Mouse (Mus musculus): ENCODE measurements at regions not wholly inside any gene's neighbourhood (a gene's known extent, or its start where the extent isn't known, plus 50 kb on each side); places are given as distances from the start of the nearest gene placed in this dataset.
"Not testable (repeated sequence)": the region's sequence is repeated elsewhere in the genome, so short reads cannot be mapped to it uniquely, and the experiment has no call there.

DNA sequence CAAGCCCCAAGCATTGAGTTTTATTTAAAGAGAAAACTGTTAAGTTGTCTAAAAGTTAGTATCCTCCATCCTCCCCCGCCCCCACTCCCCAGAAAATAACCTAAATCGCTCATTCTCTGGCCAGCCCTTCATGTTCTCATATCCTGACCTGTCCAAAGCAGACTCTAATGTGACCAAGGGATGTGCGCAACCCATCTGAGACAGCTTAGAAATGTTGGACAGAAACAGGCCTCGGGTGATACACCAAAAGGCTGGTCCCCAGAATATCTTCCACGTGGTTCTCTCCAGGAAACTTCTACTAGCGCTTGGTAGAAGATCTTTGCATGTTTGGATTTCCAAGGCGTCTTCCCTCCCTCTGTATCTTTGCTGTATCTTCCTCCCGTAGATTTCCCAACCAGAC is 482.8 kb downstream of the Tns1 start:
- Histone ChIP-seq H3K27ac (ENCODE audit: low read depth, low read length) (no peak overlapping the region), H3K9ac (ENCODE audit: low read depth, low read length) (no peak overlapping the region), H3K36me3 (ENCODE audit: control insufficient read depth, insufficient read depth, low read length) (no peaks in the 10 kb centered on the region), H3K4me3 (ENCODE audit: low read depth, low read length) (no peak overlapping the region), H3K9me3 (ENCODE audit: control insufficient read depth, low read length) (no peaks in the 10 kb centered on the region), H3K4me2 (no peak overlapping the region), H3K4me1 (replicated peaks; ENCODE audit: control insufficient read depth, insufficient read depth, low read length) (no peaks in the 10 kb centered on the region), H3K27me3 (replicated peaks; ENCODE audit: control insufficient read depth, insufficient read depth, low read length) (no peaks in the 10 kb centered on the region)
- 79% methylated on average over 8 of the region's 8 CpGs for WGBS
- ATAC-seq (replicated peaks; ENCODE audit: low FRiP score) (no peak), DNase-seq (ENCODE audit: low spot score) (no peak)

DNA sequence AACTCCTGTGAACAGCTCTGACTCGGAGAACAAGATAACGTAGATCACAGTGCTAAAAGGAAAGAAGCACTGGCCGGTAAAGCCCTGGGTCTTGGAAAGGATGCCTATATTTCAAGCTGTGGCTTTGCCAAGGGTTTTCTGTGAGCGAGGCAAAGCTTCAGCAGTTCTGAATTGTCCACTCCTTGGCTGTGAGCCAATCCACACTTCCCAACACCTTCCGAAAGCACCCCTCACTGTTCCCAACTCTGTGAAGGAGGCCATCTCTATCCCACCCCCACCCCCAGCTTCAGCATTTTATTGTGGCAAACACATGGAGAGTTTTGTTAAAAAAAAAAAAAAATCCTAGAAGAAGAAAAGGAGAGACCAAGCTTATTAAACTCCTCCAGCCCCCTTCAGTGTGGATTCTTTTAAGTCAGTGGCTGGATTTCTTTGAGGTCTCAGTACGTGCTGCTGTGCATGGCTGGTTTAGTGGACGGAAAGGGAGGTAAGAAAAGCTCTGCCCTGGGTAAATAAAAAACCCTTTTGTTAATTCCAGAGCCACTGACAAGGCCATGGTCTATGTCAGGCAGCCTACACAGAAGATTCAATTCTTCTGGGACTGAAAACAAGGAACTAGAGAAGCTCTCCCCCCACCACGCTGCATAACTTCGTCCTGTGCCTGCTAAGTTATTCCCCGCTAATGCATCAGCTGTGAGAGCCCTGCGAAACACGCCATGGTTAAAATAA is 483.4 kb downstream of the Tns1 start:
- Histone ChIP-seq H3K4me3 (ENCODE audit: low read depth, low read length) (no peak overlapping the region), H3K4me1 (replicated peaks; ENCODE audit: control insufficient read depth, insufficient read depth, low read length) (no peaks in the 10 kb centered on the region), H3K36me3 (ENCODE audit: control insufficient read depth, insufficient read depth, low read length) (no peaks in the 10 kb centered on the region), H3K9ac (ENCODE audit: low read depth, low read length) (no peak overlapping the region), H3K4me2 (no peak overlapping the region), H3K27me3 (replicated peaks; ENCODE audit: control insufficient read depth, insufficient read depth, low read length) (no peaks in the 10 kb centered on the region), H3K9me3 (ENCODE audit: control insufficient read depth, low read length) (no peaks in the 10 kb centered on the region), H3K27ac (ENCODE audit: low read depth, low read length) (no peak overlapping the region)
- 68% methylated on average over 12 of the region's 12 CpGs for WGBS
- no peak for ATAC-seq (replicated peaks; ENCODE audit: low FRiP score)
- DNase-seq (ENCODE audit: low spot score) = no peak

GRCm38 (mm10) chr1:73635709-73636108 is 488.5 kb downstream of the Tns1 start:
- no peak overlapping the region for H3K4me3 ChIP-seq (ENCODE audit: low read depth, low read length)
- H3K27ac ChIP-seq (ENCODE audit: low read depth, low read length) = no peak overlapping the region
- no peaks in the 10 kb centered on the region for H3K36me3 ChIP-seq (ENCODE audit: control insufficient read depth, insufficient read depth, low read length)
- DNase-seq (ENCODE audit: low spot score) = no peak
- H3K9ac ChIP-seq (ENCODE audit: low read depth, low read length) = no peak overlapping the region
- no peaks in the 10 kb centered on the region for H3K27me3 ChIP-seq (replicated peaks; ENCODE audit: control insufficient read depth, insufficient read depth, low read length)
- no peaks in the 10 kb centered on the region for H3K9me3 ChIP-seq (ENCODE audit: control insufficient read depth, low read length)
- no peak for ATAC-seq (replicated peaks; ENCODE audit: low FRiP score)
- no peaks in the 10 kb centered on the region for H3K4me1 ChIP-seq (replicated peaks; ENCODE audit: control insufficient read depth, insufficient read depth, low read length)
- WGBS = 36% methylated on average over 2 of the region's 2 CpGs
- H3K4me2 ChIP-seq = no peak overlapping the region

GRCm38 (mm10) chr1:73634871-73635270 is 489.4 kb downstream of the Tns1 start:
- no peaks in the 10 kb centered on the region for H3K36me3 ChIP-seq (ENCODE audit: control insufficient read depth, insufficient read depth, low read length)

DNA sequence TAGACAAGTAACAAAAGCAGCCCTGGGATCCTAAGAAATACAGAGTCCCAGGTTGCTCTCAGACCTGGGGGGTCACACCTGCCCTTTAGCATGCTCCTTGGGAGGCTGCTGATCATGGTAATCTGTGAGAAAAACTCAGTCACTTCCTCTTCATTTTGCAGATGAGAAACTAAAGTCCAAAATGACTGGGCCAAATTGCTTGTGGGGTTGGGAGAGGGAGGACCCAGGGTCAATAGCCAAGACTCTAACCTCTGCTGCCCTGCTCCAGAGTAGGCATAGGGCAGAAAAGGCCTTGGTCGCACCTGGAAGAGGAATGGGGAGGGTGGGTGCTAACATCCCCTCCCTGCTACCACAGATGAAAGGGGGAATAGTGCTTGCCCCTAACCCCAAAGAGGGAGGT is 491.2 kb downstream of the Tns1 start:
- Histone ChIP-seq H3K4me2 (no peak overlapping the region), H3K27me3 (replicated peaks; ENCODE audit: control insufficient read depth, insufficient read depth, low read length) (no peaks in the 10 kb centered on the region), H3K27ac (ENCODE audit: low read depth, low read length) (no peak overlapping the region), H3K4me3 (ENCODE audit: low read depth, low read length) (no peak overlapping the region), H3K9ac (ENCODE audit: low read depth, low read length) (no peak overlapping the region), H3K36me3 (ENCODE audit: control insufficient read depth, insufficient read depth, low read length) (no peaks in the 10 kb centered on the region), H3K4me1 (replicated peaks; ENCODE audit: control insufficient read depth, insufficient read depth, low read length) (no peaks in the 10 kb centered on the region), H3K9me3 (ENCODE audit: control insufficient read depth, low read length) (no peaks in the 10 kb centered on the region)
- 53% methylated on average over 1 of the region's 1 CpGs for WGBS
- ATAC-seq (replicated peaks; ENCODE audit: low FRiP score) (no peak), DNase-seq (ENCODE audit: low spot score) (no peak)

More at GRCm38 (mm10) chr1:73634871-73635270, 489.4 kb downstream of the Tns1 start:
- Histone ChIP-seq H3K4me1 (replicated peaks; ENCODE audit: control insufficient read depth, insufficient read depth, low read length) (no peaks in the 10 kb centered on the region), H3K27me3 (replicated peaks; ENCODE audit: control insufficient read depth, insufficient read depth, low read length) (no peaks in the 10 kb centered on the region), H3K4me2 (no peak overlapping the region), H3K9ac (ENCODE audit: low read depth, low read length) (no peak overlapping the region), H3K4me3 (ENCODE audit: low read depth, low read length) (no peak overlapping the region), H3K27ac (ENCODE audit: low read depth, low read length) (no peak overlapping the region), H3K9me3 (ENCODE audit: control insufficient read depth, low read length) (no peaks in the 10 kb centered on the region)
- no peak for ATAC-seq (replicated peaks; ENCODE audit: low FRiP score)
- DNase-seq (ENCODE audit: low spot score) = no peak
- whole genome bisulfite sequencing = 80% methylated on average over 4 of the region's 4 CpGs

DNA sequence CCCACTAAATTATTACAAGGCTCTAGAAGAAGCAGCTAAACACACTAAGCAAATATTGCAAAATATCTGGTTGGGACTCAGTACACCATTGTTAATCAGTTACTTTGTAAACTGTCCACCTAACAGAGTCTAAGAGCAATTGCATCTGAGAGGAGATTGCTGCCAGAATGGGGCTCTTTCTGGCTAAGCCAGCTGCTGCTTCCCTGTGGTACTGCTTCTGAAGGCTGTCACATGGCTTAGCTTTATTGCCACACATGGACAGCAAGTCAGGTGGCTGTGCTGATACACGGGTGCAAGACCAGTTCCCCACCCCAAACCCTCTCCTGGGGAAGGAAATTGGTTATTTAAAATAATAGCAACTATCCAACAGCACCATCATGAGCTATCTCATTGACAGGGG is 493.9 kb downstream of the Tns1 start:
- no peaks in the 10 kb centered on the region for H3K4me1 ChIP-seq (replicated peaks; ENCODE audit: control insufficient read depth, insufficient read depth, low read length)
- no peak overlapping the region for H3K4me3 ChIP-seq (ENCODE audit: low read depth, low read length)
- peak; percentile 61 for ATAC-seq (replicated peaks; ENCODE audit: low FRiP score)
- no peaks in the 10 kb centered on the region for H3K9me3 ChIP-seq (ENCODE audit: control insufficient read depth, low read length)
- no peak overlapping the region for H3K9ac ChIP-seq (ENCODE audit: low read depth, low read length)
- WGBS = 30% methylated on average over 1 of the region's 1 CpGs
- H3K27me3 ChIP-seq (replicated peaks; ENCODE audit: control insufficient read depth, insufficient read depth, low read length) = no peaks in the 10 kb centered on the region
- no peaks in the 10 kb centered on the region for H3K36me3 ChIP-seq (ENCODE audit: control insufficient read depth, insufficient read depth, low read length)
- no peak for DNase-seq (ENCODE audit: low spot score)
- no peak overlapping the region for H3K27ac ChIP-seq (ENCODE audit: low read depth, low read length)
- H3K4me2 ChIP-seq = no peak overlapping the region

DNA sequence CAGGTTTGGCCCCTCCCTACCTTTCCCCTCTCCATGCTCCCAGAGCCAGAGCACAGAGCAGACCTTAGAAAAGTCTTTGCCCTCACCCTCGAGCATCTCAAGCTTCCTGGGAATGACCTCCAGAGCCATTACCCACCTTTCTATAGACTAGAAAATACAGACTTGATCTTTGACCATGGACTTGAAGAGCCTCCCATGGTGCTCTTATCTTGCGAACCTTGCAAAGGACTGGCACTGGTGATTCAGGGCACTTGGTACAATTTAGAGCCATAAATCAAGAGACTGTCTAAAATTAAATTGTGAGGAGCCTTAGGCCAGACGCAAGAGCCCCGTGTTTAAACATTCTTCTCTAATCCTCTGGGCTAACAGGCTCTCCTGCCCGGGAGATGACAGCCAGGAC is 498.9 kb downstream of the Tns1 start:
- Histone ChIP-seq H3K9me3 (ENCODE audit: control insufficient read depth, low read length) (no peaks in the 10 kb centered on the region), H3K4me2 (no peak overlapping the region), H3K4me3 (ENCODE audit: low read depth, low read length) (no peak overlapping the region), H3K9ac (ENCODE audit: low read depth, low read length) (no peak overlapping the region), H3K27ac (ENCODE audit: low read depth, low read length) (no peak overlapping the region), H3K4me1 (replicated peaks; ENCODE audit: control insufficient read depth, insufficient read depth, low read length) (no peaks in the 10 kb centered on the region), H3K27me3 (replicated peaks; ENCODE audit: control insufficient read depth, insufficient read depth, low read length) (no peaks in the 10 kb centered on the region), H3K36me3 (ENCODE audit: control insufficient read depth, insufficient read depth, low read length) (no peaks in the 10 kb centered on the region)
- WGBS = 65% methylated on average over 5 of the region's 5 CpGs
- ATAC-seq (replicated peaks; ENCODE audit: low FRiP score) (no peak), DNase-seq (ENCODE audit: low spot score) (no peak)

DNA sequence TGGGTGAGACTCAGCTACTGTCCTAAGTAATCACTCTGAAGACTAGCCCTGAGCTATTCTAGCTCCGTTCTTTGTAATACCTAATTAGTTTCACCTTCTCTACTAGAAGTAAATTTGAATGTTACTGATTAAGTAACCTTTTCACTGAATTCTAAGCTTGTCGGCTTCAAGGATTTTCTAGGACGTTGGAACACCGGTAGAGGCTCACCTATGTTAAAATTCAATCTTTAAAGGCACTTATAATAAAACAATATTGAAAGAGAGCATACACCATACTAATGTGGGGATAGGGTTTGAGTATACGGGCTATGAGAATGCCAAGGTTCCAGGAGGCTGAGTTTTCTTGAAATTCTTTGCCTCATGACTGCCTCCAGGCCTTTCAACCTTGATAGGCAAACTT is 503.1 kb downstream of the Tns1 start:
- not testable (repeated sequence) for ATAC-seq (replicated peaks; ENCODE audit: low FRiP score); H3K36me3 ChIP-seq (ENCODE audit: control insufficient read depth, insufficient read depth, low read length); H3K27me3 ChIP-seq (replicated peaks; ENCODE audit: control insufficient read depth, insufficient read depth, low read length); H3K27ac ChIP-seq (ENCODE audit: low read depth, low read length); H3K9ac ChIP-seq (ENCODE audit: low read depth, low read length); H3K9me3 ChIP-seq (ENCODE audit: control insufficient read depth, low read length); H3K4me3 ChIP-seq (ENCODE audit: low read depth, low read length); H3K4me2 ChIP-seq; DNase-seq (ENCODE audit: low spot score); H3K4me1 ChIP-seq (replicated peaks; ENCODE audit: control insufficient read depth, insufficient read depth, low read length)
- 87% methylated on average over 5 of the region's 5 CpGs for WGBS

DNA sequence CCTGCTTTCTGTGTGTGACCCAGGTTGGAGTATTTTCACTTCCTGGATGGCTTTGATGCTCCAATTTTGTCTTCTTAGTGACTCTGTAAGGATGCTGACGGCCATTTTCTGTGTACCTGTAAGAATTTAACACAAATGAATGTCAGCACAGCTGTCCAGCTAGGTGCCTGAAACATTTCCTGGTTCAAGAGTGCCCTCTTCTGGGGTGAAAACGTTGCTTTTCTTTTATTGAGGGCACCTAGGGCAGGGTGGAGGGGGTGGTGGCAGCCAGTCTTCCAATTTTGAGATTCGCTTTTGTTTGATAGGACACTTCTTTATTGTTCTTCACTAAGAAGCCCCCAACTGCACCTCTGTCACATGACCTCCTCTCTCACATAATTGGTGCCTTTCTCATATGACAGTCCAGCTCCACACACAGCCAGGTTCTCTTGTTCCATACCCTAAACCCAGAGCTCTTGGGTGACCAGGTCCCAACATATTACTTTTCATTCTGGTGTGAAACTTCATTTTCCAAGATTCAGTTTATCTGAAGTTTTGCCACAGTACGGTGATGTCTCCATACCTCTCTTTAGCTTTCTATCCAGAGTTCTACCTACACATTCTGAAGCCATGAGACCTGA is 505.6 kb downstream of the Tns1 start:
- H3K4me1 ChIP-seq (replicated peaks; ENCODE audit: control insufficient read depth, insufficient read depth, low read length) = no peaks in the 10 kb centered on the region
- ATAC-seq (replicated peaks; ENCODE audit: low FRiP score) (no peak), DNase-seq (ENCODE audit: low spot score) (no peak)
- no peaks in the 10 kb centered on the region for H3K36me3 ChIP-seq (ENCODE audit: control insufficient read depth, insufficient read depth, low read length)
- H3K27ac ChIP-seq (ENCODE audit: low read depth, low read length) = no peak overlapping the region
- no peaks in the 10 kb centered on the region for H3K9me3 ChIP-seq (ENCODE audit: control insufficient read depth, low read length)
- H3K9ac ChIP-seq (ENCODE audit: low read depth, low read length) = no peak overlapping the region
- H3K27me3 ChIP-seq (replicated peaks; ENCODE audit: control insufficient read depth, insufficient read depth, low read length) = no peaks in the 10 kb centered on the region
- WGBS = 51% methylated on average over 4 of the region's 4 CpGs
- H3K4me2 ChIP-seq = no peak overlapping the region
- H3K4me3 ChIP-seq (ENCODE audit: low read depth, low read length) = no peak overlapping the region

Data from liver, embryonic 11.5 days (tissue).